Mouse (Mus musculus): ENCODE measurements at regions not wholly inside any gene's neighbourhood (a gene's known extent, or its start where the extent isn't known, plus 50 kb on each side); places are given as distances from the start of the nearest gene placed in this dataset.

DNA sequence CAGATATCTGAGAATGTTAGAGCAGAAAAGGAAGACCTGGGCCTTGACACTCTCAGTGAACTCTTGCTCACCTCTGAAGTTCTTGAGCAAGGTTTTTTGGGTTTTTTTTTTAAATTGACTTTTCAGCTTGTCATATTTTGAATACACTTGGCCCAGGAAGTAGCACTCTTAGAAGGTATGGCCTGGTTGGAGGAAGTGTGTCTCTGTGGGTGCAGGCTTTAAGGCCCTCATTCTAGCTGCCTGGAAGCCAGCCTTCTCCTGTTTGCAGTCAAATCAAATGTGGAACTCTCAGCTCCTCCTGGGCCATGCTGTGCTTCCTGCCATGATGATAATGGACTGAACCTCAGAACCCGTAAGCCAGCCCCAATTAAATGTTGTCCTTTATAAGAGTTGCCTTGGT lies 195.9 kb upstream of the Zmiz1 start:
- TF ChIP-seq ZKSCAN1 (IDR thresholded peaks at IDR 0.05; ENCODE audit: low read depth, low read length) = no peak
- TF ChIP-seq RCOR1 (IDR thresholded peaks at IDR 0.05; ENCODE audit: low read depth, low read length) = no peak
- Histone ChIP-seq H3K9ac (ENCODE audit: control insufficient read depth, low read depth, low read length, poor library complexity, severe bottlenecking) (no peak overlapping the region), H3K27ac (ENCODE audit: control insufficient read depth, low read depth, low read length) (no peak overlapping the region), H3K4me3 (ENCODE audit: control insufficient read depth in 1 of 2, insufficient read depth in 1 of 2, low read depth in 2 of 2, low read length in 2 of 2) (no peak overlapping the region), H3K79me2 (ENCODE audit: control insufficient read depth, insufficient read depth, low read length, poor library complexity) (no peaks in the 10 kb centered on the region), H3K27me3 (ENCODE audit: control insufficient read depth in 1 of 2, insufficient read depth in 2 of 2, low read length in 2 of 2) (no peaks in the 10 kb centered on the region), H3K36me3 (ENCODE audit: control insufficient read depth in 1 of 2, insufficient read depth in 2 of 2, low read length in 2 of 2) (no peaks in the 10 kb centered on the region), H3K4me1 (ENCODE audit: control insufficient read depth in 1 of 2, insufficient read depth in 2 of 2, low read length in 2 of 2) (no peaks in the 10 kb centered on the region), H3K9me3 (replicated peaks; ENCODE audit: insufficient read depth, low read length) (no peaks in the 10 kb centered on the region)
- no peak for DNase-seq (ENCODE audit: low read depth, low spot score)

DNA sequence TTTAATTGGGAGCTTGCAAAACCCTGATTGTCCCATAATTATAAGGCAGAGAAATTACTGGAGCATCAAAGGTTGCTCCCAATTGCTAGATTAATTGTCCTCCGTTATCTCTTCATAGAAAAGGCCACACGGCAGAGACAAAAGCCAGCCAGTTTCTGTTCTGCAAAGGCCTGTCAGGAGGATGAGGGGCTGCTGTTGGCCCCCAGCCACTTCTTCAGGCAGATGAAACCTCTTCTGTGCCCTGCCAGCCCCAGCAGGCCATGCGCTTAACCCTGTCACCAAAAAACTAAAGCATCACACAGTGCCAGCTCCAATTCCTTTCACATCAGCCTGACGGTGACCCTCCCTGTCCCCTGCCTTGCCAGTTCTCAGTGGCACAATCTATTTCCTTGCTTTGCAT lies 192.1 kb upstream of the Zmiz1 start:
- no peak overlapping the region for H3K27ac ChIP-seq (ENCODE audit: control insufficient read depth, low read depth, low read length)
- TF ChIP-seq MYC (IDR thresholded peaks at IDR 0.05; ENCODE audit: low read depth, low read length) = no peak
- H3K36me3 ChIP-seq (ENCODE audit: control insufficient read depth in 1 of 2, insufficient read depth in 2 of 2, low read length in 2 of 2) = no peaks in the 10 kb centered on the region
- no peak for DNase-seq (ENCODE audit: low read depth, low spot score)
- H3K4me3 ChIP-seq (ENCODE audit: control insufficient read depth in 1 of 2, insufficient read depth in 1 of 2, low read depth in 2 of 2, low read length in 2 of 2) = no peak overlapping the region
- H3K27me3 ChIP-seq (ENCODE audit: control insufficient read depth in 1 of 2, insufficient read depth in 2 of 2, low read length in 2 of 2) = no peaks in the 10 kb centered on the region
- H3K9ac ChIP-seq (ENCODE audit: control insufficient read depth, low read depth, low read length, poor library complexity, severe bottlenecking) = no peak overlapping the region
- H3K79me2 ChIP-seq (ENCODE audit: control insufficient read depth, insufficient read depth, low read length, poor library complexity) = no peaks in the 10 kb centered on the region
- H3K9me3 ChIP-seq (replicated peaks; ENCODE audit: insufficient read depth, low read length) = no peaks in the 10 kb centered on the region
- H3K4me1 ChIP-seq (ENCODE audit: control insufficient read depth in 1 of 2, insufficient read depth in 2 of 2, low read length in 2 of 2) = no peaks in the 10 kb centered on the region

DNA sequence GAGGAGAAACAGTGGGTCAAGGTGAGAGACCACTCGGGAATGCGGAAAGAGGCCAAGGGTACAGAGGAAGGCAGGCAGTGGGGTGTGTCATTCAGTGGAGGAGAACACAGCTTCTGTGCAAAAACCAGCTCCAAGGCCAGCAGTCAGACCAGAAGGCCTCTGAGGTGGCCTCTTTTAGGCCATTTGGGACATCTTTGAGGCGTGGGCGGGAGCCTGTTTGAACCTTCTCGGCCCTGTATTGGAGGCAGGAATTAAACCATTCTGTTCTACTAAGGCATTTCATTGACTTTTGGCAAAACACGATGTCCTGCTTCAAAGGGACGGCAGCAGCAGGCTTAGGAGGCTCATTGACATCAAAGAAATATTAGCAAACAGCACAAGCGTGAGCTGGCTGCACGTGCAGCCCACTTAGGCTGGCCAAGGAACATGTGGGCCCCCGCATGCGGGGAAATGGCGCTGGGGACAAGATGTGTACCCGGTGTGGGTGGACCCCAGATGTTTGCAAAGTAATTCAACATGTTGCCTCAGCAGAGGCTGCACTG lies 190.8 kb upstream of the Zmiz1 start:
- H3K9ac ChIP-seq (ENCODE audit: control insufficient read depth, low read depth, low read length, poor library complexity, severe bottlenecking) = no peak overlapping the region

DNA sequence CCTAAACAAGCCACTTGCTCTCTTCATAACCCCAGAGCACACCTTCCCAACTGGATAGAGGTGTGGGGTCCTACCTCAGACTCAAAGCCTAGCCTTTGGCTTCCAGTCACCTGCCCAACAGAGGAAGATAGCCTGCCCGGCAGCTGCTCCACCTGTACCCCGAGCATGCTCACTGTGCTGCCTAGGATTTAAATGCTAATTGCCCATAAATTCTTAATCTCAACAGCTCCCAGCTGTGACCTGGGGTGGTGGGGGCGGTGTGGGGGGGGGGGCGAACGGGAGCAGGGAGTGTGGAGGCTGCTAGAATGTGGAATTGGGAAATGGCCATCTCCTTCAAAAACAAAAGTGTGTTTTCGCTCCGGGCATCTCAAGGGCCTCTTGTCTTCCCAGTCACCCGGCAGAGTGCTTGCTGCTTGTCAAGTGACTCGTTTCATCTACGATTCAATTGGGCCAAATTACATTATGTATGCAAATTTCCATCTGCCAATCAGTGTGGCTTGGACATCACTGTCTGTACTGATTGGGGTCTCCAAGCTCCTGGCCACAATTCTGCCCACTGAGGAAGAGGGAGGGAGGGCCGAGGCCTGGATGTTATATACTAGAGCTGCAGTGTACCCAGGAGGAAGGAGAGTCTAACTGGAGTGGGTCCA lies 188.6 kb upstream of the Zmiz1 start:
- no peaks in the 10 kb centered on the region for H3K79me2 ChIP-seq (ENCODE audit: control insufficient read depth, insufficient read depth, low read length, poor library complexity)
- no peak overlapping the region for H3K9ac ChIP-seq (ENCODE audit: control insufficient read depth, low read depth, low read length, poor library complexity, severe bottlenecking)
- H3K9me3 ChIP-seq (replicated peaks; ENCODE audit: insufficient read depth, low read length) = no peaks in the 10 kb centered on the region
- H3K4me3 ChIP-seq (ENCODE audit: control insufficient read depth in 1 of 2, insufficient read depth in 1 of 2, low read depth in 2 of 2, low read length in 2 of 2) = no peak overlapping the region
- H3K27me3 ChIP-seq (ENCODE audit: control insufficient read depth in 1 of 2, insufficient read depth in 2 of 2, low read length in 2 of 2) = no peaks in the 10 kb centered on the region; a peak in 1 of 4 replicates
- no peak for DNase-seq (ENCODE audit: low read depth, low spot score)
- no peaks in the 10 kb centered on the region for H3K4me1 ChIP-seq (ENCODE audit: control insufficient read depth in 1 of 2, insufficient read depth in 2 of 2, low read length in 2 of 2)
- H3K27ac ChIP-seq (ENCODE audit: control insufficient read depth, low read depth, low read length) = no peak overlapping the region
- TF ChIP-seq USF1 (IDR thresholded peaks at IDR 0.05; ENCODE audit: low read depth, low read length) (no peak), POLR2AphosphoS5 (IDR thresholded peaks at IDR 0.05; ENCODE audit: borderline replicate concordance, low read depth, low read length) (no peak), CHD2 (IDR thresholded peaks at IDR 0.05; ENCODE audit: low read length) (no peak), ZMIZ1 (IDR thresholded peaks at IDR 0.05; ENCODE audit: low read depth, low read length) (no peak), EP300 (IDR thresholded peaks at IDR 0.05; ENCODE audit: low read depth in 1 of 2, low read length in 2 of 2) (no peak), HCFC1 (IDR thresholded peaks at IDR 0.05; ENCODE audit: low read depth, low read length) (no peak), RCOR1 (IDR thresholded peaks at IDR 0.05; ENCODE audit: low read depth, low read length) (no peak), NRF1 (IDR thresholded peaks at IDR 0.05; ENCODE audit: insufficient read depth, low read depth, low read length, poor library complexity, severe bottlenecking) (no peak)
- no peaks in the 10 kb centered on the region for H3K36me3 ChIP-seq (ENCODE audit: control insufficient read depth in 1 of 2, insufficient read depth in 2 of 2, low read length in 2 of 2)

More for the DNA sequence above, 190.8 kb upstream of the Zmiz1 start:
- H3K27me3 ChIP-seq (ENCODE audit: control insufficient read depth in 1 of 2, insufficient read depth in 2 of 2, low read length in 2 of 2) = no peaks in the 10 kb centered on the region
- H3K36me3 ChIP-seq (ENCODE audit: control insufficient read depth in 1 of 2, insufficient read depth in 2 of 2, low read length in 2 of 2) = no peaks in the 10 kb centered on the region
- TF ChIP-seq ETS1 (IDR thresholded peaks at IDR 0.05; ENCODE audit: low read depth, low read length) = no peak
- no peak for TF ChIP-seq UBTF (IDR thresholded peaks at IDR 0.05; ENCODE audit: borderline replicate concordance, insufficient read depth, low read depth, low read length)
- TF ChIP-seq POLR2AphosphoS2 (IDR thresholded peaks at IDR 0.05; ENCODE audit: low read length) = no peak
- TF ChIP-seq HCFC1 (IDR thresholded peaks at IDR 0.05; ENCODE audit: low read depth, low read length) = no peak
- TF ChIP-seq TCF12 (IDR thresholded peaks at IDR 0.05; ENCODE audit: low read depth, low read length) = no peak
- no peaks in the 10 kb centered on the region for H3K9me3 ChIP-seq (replicated peaks; ENCODE audit: insufficient read depth, low read length)
- DNase-seq (ENCODE audit: low read depth, low spot score) = no peak
- H3K4me1 ChIP-seq (ENCODE audit: control insufficient read depth in 1 of 2, insufficient read depth in 2 of 2, low read length in 2 of 2) = no peaks in the 10 kb centered on the region
- no peak overlapping the region for H3K4me3 ChIP-seq (ENCODE audit: control insufficient read depth in 1 of 2, insufficient read depth in 1 of 2, low read depth in 2 of 2, low read length in 2 of 2)
- no peaks in the 10 kb centered on the region for H3K79me2 ChIP-seq (ENCODE audit: control insufficient read depth, insufficient read depth, low read length, poor library complexity)
- H3K27ac ChIP-seq (ENCODE audit: control insufficient read depth, low read depth, low read length) = no peak overlapping the region
